Mouse (Mus musculus) MEL (cell line): ENCODE results near the gene Slc16a9.

Experiments used
- CHD1 ChIP-seq: IDR thresholded peaks from 2 replicates; pipeline ENCODE4 v1.6.1; 2012; ENCODE audit warnings: low read depth, mild to moderate bottlenecking, inconsistent platforms, low read length, improper control_type of control experiment
- CHD2 ChIP-seq: IDR thresholded peaks from 2 replicates; pipeline ENCODE4 v1.6.1; 2011; ENCODE audit warnings: low read length, improper control_type of control experiment
- CTCF ChIP-seq, 3 experiments: IDR thresholded peaks in 2 of 3; conservative IDR thresholded peaks in 1 of 3; 2 replicates each; pipeline ENCODE4 v1.5.1; 2011 to 2012; ENCODE audit warnings: low read length in 3 of 3, low read depth in 2 of 3, mild to moderate bottlenecking in 2 of 3, improper control_type of control experiment in 1 of 3, inconsistent platforms in 1 of 3, mixed read lengths in 1 of 3, moderate library complexity in 1 of 3; ENCODE audit not compliant: control insufficient read depth in 1 of 3, insufficient read depth in 1 of 3, poor library complexity in 1 of 3, severe bottlenecking in 1 of 3
- E2F4 ChIP-seq: IDR thresholded peaks from 2 replicates; pipeline ENCODE4 v1.6.1; 2011; ENCODE audit warnings: low read depth, low read length, improper control_type of control experiment, borderline replicate concordance
- ETS1 ChIP-seq: IDR thresholded peaks from 2 replicates; pipeline ENCODE4 v1.6.1; 2012; ENCODE audit warnings: low read depth, mild to moderate bottlenecking, inconsistent platforms, low read length, improper control_type of control experiment, moderate library complexity
- GATA1 ChIP-seq: IDR thresholded peaks from 2 replicates; pipeline ENCODE4 v1.6.1; 2011; ENCODE audit warnings: low read depth, low read length, improper control_type of control experiment
- NRF1 ChIP-seq: IDR thresholded peaks from 2 replicates; pipeline ENCODE4 v1.6.1; 2014; ENCODE audit warnings: low read depth, mild to moderate bottlenecking, inconsistent platforms, low read length, improper control_type of control experiment, moderate library complexity; ENCODE audit not compliant: poor library complexity, insufficient read depth, severe bottlenecking
- POLR2A ChIP-seq, 2 experiments: IDR thresholded peaks; 2 replicates each; pipeline ENCODE4 v1.6.1; 2011 to 2012; ENCODE audit warnings: low read length in 2 of 2, mild to moderate bottlenecking in 2 of 2, control low read depth in 1 of 2, improper control_type of control experiment in 1 of 2, low read depth in 1 of 2, moderate library complexity in 1 of 2; ENCODE audit not compliant: control insufficient read depth in 1 of 2, insufficient read depth in 1 of 2, poor library complexity in 1 of 2
- POLR2AphosphoS2 ChIP-seq: IDR thresholded peaks from 2 replicates; pipeline ENCODE4 v1.6.1; 2011; ENCODE audit warnings: low read length, improper control_type of control experiment
- RCOR1 ChIP-seq: IDR thresholded peaks from 2 replicates; pipeline ENCODE4 v1.6.1; 2012; ENCODE audit warnings: low read depth, mild to moderate bottlenecking, inconsistent platforms, low read length, improper control_type of control experiment
- USF1 ChIP-seq: IDR thresholded peaks from 2 replicates; pipeline ENCODE4 v1.6.1; 2014; ENCODE audit warnings: low read depth, mild to moderate bottlenecking, inconsistent platforms, low read length, improper control_type of control experiment, moderate library complexity
- ZKSCAN1 ChIP-seq: IDR thresholded peaks from 2 replicates; pipeline ENCODE4 v1.6.1; 2012; ENCODE audit warnings: low read depth, mild to moderate bottlenecking, inconsistent platforms, low read length, improper control_type of control experiment, moderate library complexity
- ZMIZ1 ChIP-seq: IDR thresholded peaks from 2 replicates; pipeline ENCODE4 v1.6.1; 2012; ENCODE audit warnings: low read depth, mild to moderate bottlenecking, inconsistent platforms, low read length, improper control_type of control experiment, moderate library complexity
- ZNF384 ChIP-seq: IDR thresholded peaks from 2 replicates; pipeline ENCODE4 v1.6.1; 2012; ENCODE audit warnings: low read depth, mild to moderate bottlenecking, inconsistent platforms, low read length, improper control_type of control experiment

- TF ChIP-seq E2F4 (no peak), RCOR1 (0 out of 2 replicates have a peak, but pooled peaks have one; percentile 8), POLR2AphosphoS2 (no peak), CTCF (IDR thresholded peaks at IDR 0.05 in 2 of 3, conservative IDR thresholded peaks at IDR 0.05 in 1 of 3; ENCODE audit: control insufficient read depth in 1 of 3, insufficient read depth in 1 of 3, low read depth in 2 of 3, low read length in 3 of 3, poor library complexity in 1 of 3, severe bottlenecking in 1 of 3) (no peak), NRF1 (no peak), ZNF384 (no peak), POLR2A (IDR thresholded peaks at IDR 0.05; ENCODE audit: control insufficient read depth in 1 of 2, insufficient read depth in 1 of 2, low read depth in 1 of 2, low read length in 2 of 2, poor library complexity in 1 of 2) (no peak), CHD1 (no peak), ZKSCAN1 (no peak), GATA1 (no peak), CHD2 (no peak), ZMIZ1 (no peak), ETS1 (no peak), USF1 (no peak)
Measured at GRCm38 (mm10) chr10:70199466-70200210, 45.3 kb upstream of the Slc16a9 start.
